Mouse (Mus musculus) cortical plate, adult 2 months (tissue): Measurements from ENCODE around the gene Tbc1d9. TPM values are rescaled to one million over a fixed set of nuclear protein-coding genes. Genes with fewer than 3 reads are reported as not detected.

Experiments
- H3K27ac ChIP-seq: fragments of 200-500 bp; 2 replicates; pipeline ENCODE4 v1.5.1; 2012; ENCODE audit warnings: low read length, control low read depth, inconsistent platforms; ENCODE audit not compliant: insufficient read depth
- H3K4me1 ChIP-seq: fragments of 200-500 bp; 2 replicates; pipeline ENCODE4 v1.6.1; 2011; ENCODE audit warnings: low read length; ENCODE audit not compliant: control insufficient read depth, insufficient read depth
- H3K4me3 ChIP-seq: fragments of 200-500 bp; 2 replicates; pipeline ENCODE4 v1.5.1; 2011; ENCODE audit warnings: mild to moderate bottlenecking, low read length, control low read depth; ENCODE audit not compliant: insufficient read depth
- CTCF ChIP-seq: fragments of 200-500 bp; IDR thresholded peaks from 2 replicates; pipeline ENCODE4 v1.5.1; 2011; ENCODE audit warnings: mild to moderate bottlenecking, control low read depth, low read length; ENCODE audit not compliant: insufficient read depth; ENCODE audit errors: extremely low read depth
- POLR2A ChIP-seq: fragments of 200-500 bp; IDR thresholded peaks from 2 replicates; pipeline ENCODE4 v1.6.1; 2011; ENCODE audit warnings: mild to moderate bottlenecking, low read length, control low read depth; ENCODE audit not compliant: insufficient read depth; ENCODE audit errors: extremely low read depth
- polyA plus RNA-seq: library from polyadenylated mRNA; depleted of rRNA; stranded (reverse); fragments of >200 nt; gene quantifications from 2 replicates; pipeline ENCODE4 v1.2.3, GENCODE M21; 2012; rRNA removed

Gene Tbc1d9
- 49.2 and 49.9 TPM in 2 replicates for polyA plus RNA-seq

DNA sequence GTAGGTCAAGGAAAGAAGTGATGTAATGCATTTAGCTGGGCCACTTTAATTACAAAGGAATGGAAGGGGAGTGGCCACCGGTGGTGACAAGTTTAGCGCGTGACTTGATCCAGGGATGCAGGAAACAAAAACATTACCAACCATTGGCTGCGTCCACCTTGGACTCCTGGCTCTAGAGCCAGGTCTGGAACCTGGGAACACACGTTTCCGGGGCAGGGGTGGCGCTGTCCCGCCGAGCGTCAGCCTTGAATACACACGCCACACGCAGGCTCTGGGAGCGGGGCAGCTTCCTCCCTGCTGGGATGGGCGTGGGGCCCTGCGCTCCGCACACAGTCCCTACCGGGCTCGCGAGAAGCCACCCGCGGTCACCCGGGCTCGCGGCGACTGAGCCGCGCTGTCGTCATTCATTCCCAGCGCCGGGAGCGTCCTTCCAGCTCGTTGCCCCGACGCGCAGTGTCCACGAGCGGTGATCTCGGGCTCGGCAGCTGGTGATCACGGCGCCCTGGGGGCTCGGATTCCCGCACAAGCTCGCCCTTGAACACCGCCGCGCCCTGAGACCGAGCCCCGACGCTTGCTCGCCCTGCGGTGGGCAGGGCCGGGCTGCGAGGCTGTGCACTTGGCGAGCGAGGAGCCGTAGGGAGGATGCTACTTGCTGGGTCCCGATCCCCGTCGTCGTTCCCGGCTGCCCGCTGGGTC is at the start of gene Tbc1d9:
TSS of gene Tbc1d9 (plus strand) at position 118 of the 696 bp plus-strand sequence.
- peak; percentile 82 for TF ChIP-seq POLR2A
- TF ChIP-seq CTCF: no peak
- H3K27ac ChIP-seq: peak within 1 kb of the TSS; percentile 96
- peak within 1 kb of the TSS; percentile 62 for H3K4me3 ChIP-seq
- peaks cover 4% of the 10 kb centered on the region; the same call in 1 of the 2 replicates for H3K4me1 ChIP-seq

DNA sequence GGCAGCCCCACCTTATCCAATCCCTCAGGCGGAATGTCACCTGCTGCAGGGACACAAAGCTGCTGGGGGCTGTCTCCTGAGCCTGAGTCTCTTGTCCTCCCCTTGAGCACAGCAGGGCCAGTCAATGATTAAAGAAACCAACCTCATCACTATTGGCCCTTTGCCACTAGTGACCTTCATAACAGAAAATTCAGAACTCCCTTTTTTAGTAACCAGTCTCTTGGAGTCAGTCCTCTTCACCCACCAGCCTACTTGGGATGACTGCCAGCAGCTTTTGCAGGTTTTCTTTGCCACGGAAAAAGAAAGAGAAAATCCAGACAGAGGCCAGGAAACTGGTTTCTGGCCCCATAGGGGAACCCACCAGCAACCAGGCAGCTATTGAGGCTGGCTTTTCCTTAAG is 30.1 kb upstream of the Tbc1d9 start:
- no peak for TF ChIP-seq POLR2A
- no peak for TF ChIP-seq CTCF

GRCm38 (mm10) chr8:83140068-83140467 is 25.1 kb upstream of the Tbc1d9 start:
- TF ChIP-seq POLR2A: no peak
- no peak for TF ChIP-seq CTCF
- no peak overlapping the region for H3K27ac ChIP-seq

More for the DNA sequence above, 30.1 kb upstream of the Tbc1d9 start:
- no peak overlapping the region for H3K27ac ChIP-seq
- H3K4me1 ChIP-seq: no peaks in the 10 kb centered on the region
- no peak overlapping the region for H3K4me3 ChIP-seq

GRCm38 (mm10) chr8:83140701-83141111 is 24.4 kb upstream of the Tbc1d9 start:
- 0 out of 2 replicates have a peak overlapping the region, but pooled peaks have one; percentile 46 for H3K27ac ChIP-seq
- no peaks in the 10 kb centered on the region for H3K4me1 ChIP-seq
- TF ChIP-seq CTCF (no peak), POLR2A (no peak)
- no peak overlapping the region for H3K4me3 ChIP-seq

More at GRCm38 (mm10) chr8:83140068-83140467, 25.1 kb upstream of the Tbc1d9 start:
- H3K4me3 ChIP-seq: no peak overlapping the region
- no peaks in the 10 kb centered on the region for H3K4me1 ChIP-seq

- TF ChIP-seq CTCF: no peak
- TF ChIP-seq POLR2A: no peak
- Histone ChIP-seq H3K27ac (0 out of 2 replicates have a peak overlapping the region, but pooled peaks have one; percentile 12), H3K4me3 (no peak overlapping the region), H3K4me1 (no peaks in the 10 kb centered on the region)
Observed at GRCm38 (mm10) chr8:83141358-83141757, 23.8 kb upstream of the Tbc1d9 start.

DNA sequence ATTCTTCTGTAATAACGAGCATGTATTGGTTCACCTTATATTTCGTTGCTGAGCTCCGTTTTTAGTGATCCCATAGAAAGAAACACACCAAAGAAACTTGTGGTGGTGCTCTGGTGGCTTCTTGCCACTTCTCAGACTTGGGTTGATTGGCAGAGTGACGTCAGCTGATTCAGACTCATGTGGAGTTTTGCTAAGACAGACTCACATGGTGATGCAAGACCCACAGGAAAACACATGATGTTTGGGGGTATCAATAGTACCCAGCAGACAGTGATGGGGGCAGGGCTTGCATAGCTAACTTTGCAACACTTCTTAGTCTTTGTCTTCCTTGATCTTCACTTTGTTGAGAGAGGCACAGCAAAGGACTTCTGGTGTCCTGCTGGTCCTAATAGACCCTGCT is 20.6 kb upstream of the Tbc1d9 start:
- Histone ChIP-seq H3K4me3 (no peak overlapping the region), H3K4me1 (no peaks in the 10 kb centered on the region), H3K27ac (no peak overlapping the region)
- TF ChIP-seq CTCF: no peak
- TF ChIP-seq POLR2A: no peak

DNA sequence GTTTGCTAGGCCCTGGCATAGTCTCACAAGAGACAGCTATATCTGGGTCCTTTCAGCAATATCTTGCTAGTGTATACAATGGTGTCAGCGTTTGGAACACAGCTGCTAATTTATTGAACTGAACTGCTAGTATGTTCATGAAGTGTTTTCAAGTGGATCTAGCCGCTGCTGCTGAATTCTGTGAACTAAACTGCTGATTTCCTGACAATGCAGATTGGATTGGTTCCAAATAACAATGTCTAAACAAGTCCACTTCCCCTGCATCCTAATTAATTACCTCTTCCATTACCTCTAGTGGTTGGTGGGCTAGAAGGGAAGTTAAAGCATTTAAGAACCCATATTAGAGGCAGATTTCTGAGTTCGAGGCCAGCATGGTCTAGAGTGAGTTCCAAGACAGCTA is 19.7 kb upstream of the Tbc1d9 start:
- H3K4me1 ChIP-seq: no peaks in the 10 kb centered on the region
- no peak overlapping the region for H3K27ac ChIP-seq
- no peak overlapping the region for H3K4me3 ChIP-seq
- TF ChIP-seq CTCF (no peak), POLR2A (no peak)

DNA sequence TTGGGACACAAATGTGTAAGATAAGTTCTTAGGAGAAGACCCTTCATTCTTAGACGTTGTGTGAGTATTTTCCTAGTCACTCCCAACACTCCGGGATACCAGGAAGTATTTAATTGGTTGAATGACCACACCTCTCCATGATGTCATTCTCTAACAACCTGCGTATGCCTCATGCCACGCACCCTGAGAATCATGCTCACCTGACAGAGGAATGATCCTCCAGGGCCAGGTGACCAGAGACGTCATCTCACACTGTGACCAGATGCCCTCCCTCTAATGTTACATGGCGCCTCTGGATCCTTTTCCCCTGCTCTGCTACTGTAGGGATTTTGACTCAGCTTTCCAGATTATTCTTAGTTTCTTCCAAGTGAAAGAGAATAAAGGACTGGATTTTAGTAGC is 16.0 kb upstream of the Tbc1d9 start:
- Histone ChIP-seq H3K4me1 (no peaks in the 10 kb centered on the region), H3K27ac (no peak overlapping the region), H3K4me3 (no peak overlapping the region)
- no peak for TF ChIP-seq CTCF
- no peak for TF ChIP-seq POLR2A

DNA sequence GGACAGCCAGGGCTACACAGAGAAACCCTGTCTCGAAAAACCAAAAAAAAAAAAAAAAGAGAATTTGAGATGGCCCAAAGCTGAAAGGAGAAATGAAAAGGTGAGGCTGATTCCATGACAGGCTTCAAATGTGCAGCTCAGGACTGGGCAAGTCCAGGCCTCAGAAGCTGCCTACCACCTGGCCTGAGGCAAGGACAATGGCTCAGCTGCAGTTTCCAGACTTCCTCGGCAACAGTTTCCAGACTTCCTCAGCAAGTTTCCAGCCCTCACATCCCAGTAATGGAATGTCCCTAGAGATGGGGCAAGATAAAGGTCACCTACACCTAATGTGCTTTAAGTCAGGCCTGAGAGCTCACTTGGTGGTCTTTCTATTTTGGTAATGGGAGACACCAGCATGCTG is 13.1 kb upstream of the Tbc1d9 start:
- Histone ChIP-seq H3K27ac (no peak overlapping the region), H3K4me1 (no peaks in the 10 kb centered on the region), H3K4me3 (no peak overlapping the region)
- TF ChIP-seq CTCF (no peak), POLR2A (no peak)

- no peaks in the 10 kb centered on the region for H3K4me1 ChIP-seq
- no peak overlapping the region for H3K27ac ChIP-seq
- TF ChIP-seq CTCF (no peak), POLR2A (no peak)
- H3K4me3 ChIP-seq: no peak overlapping the region
Observed at GRCm38 (mm10) chr8:83152470-83152869, 12.7 kb upstream of the Tbc1d9 start.
